Mouse (Mus musculus) hindbrain, postnatal 0 days (tissue): ENCODE measurements at regions not wholly inside any gene's neighbourhood (a gene's known extent, or its start where the extent isn't known, plus 50 kb on each side); places are given as distances from the start of the nearest gene placed in this dataset.

ENCODE experiments used
- ATAC-seq: fragments of 200-750 bp; cut with Nextera tagmentation; 2 replicates; pipeline ENCODE4 v1.8.0; 2017; ENCODE audit warnings: mild to moderate bottlenecking, moderate TSS enrichment, moderate library complexity
- DNase-seq: peaks from one replicate; pipeline ENCODE4 v3.0.0-alpha.2; 2015; ENCODE audit warnings: low spot score
- H3K27ac ChIP-seq: fragments of 300-500 bp; sonication (generic); 2 replicates; pipeline ENCODE4 v1.5.1; 2014; ENCODE audit warnings: mild to moderate bottlenecking
- H3K27me3 ChIP-seq: fragments of 300-500 bp; sonication (generic); 2 replicates; pipeline ENCODE4 v1.6.1; 2014; ENCODE audit warnings: low read length, mixed read lengths; ENCODE audit not compliant: insufficient read depth
- H3K36me3 ChIP-seq: fragments of 300-500 bp; sonication (generic); 2 replicates; pipeline ENCODE4 v1.6.1; 2014; ENCODE audit warnings: low read length, mixed read lengths; ENCODE audit not compliant: insufficient read depth
- H3K4me1 ChIP-seq: fragments of 300-500 bp; sonication (generic); 2 replicates; pipeline ENCODE4 v1.6.1; 2014; ENCODE audit warnings: antibody characterized with exemption, low read length, mixed read lengths; ENCODE audit not compliant: insufficient read depth
- H3K4me2 ChIP-seq: fragments of 300-500 bp; sonication (generic); 2 replicates; pipeline ENCODE4 v1.6.1; 2014; ENCODE audit warnings: low read depth, mild to moderate bottlenecking, low read length, moderate library complexity, mixed read lengths
- H3K4me3 ChIP-seq: fragments of 300-500 bp; sonication (generic); 2 replicates; pipeline ENCODE4 v1.5.1; 2014; ENCODE audit warnings: low read length
- H3K9ac ChIP-seq: fragments of 300-500 bp; sonication (generic); replicated peaks from 2 replicates; pipeline ENCODE4 v1.6.1; 2014; ENCODE audit warnings: mild to moderate bottlenecking, low read length, moderate library complexity, mixed read lengths
- H3K9me3 ChIP-seq: fragments of 300-500 bp; sonication (generic); 2 replicates; pipeline ENCODE4 v1.6.1; 2016; ENCODE audit warnings: low read length, mixed read lengths
- CTCF ChIP-seq: IDR thresholded peaks from 2 replicates; pipeline ENCODE4 v1.5.1; 2016; ENCODE audit warnings: antibody characterized with exemption, control low read depth, low read depth
- WGBS: fragments of 180-500 bp; shearing (Covaris S2); extraction: QIAGEN DNeasy Blood & Tissue Kit; methylation state at CpG from one replicate; pipeline ENCODE4 v1.1.7; 2014; 5-methylcytosine and 5-hydroxymethylcytosine counted together

DNA sequence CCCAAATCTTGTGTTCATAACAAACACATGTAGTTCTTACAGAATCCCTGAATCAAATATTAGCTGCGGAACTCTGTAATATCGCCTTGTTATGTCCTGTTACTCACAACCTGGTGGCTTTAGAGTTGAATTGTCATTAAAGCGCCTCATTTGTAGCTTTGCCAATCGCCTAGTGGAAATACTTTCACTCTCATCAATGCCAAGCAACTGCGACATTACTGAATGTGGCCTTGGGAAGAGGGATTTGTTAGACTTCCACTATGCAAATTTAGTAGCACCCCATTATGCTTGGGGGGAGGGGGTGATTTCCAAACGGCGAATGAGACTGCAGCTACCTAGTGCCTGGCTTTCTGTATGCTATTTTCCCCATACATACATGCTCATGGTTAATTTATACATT, 50.8 kb upstream of the Aldh1a3 start:
- 61% methylated on average over 7 of the region's 7 CpGs for WGBS
- Histone ChIP-seq H3K27me3 (no peaks in the 10 kb centered on the region), H3K4me3 (no peak overlapping the region), H3K4me1 (no peaks in the 10 kb centered on the region), H3K9me3 (no peaks in the 10 kb centered on the region), H3K36me3 (no peaks in the 10 kb centered on the region), H3K4me2 (no peak overlapping the region), H3K9ac (no peak overlapping the region), H3K27ac (no peak overlapping the region)
- DNase-seq = no peak
- TF ChIP-seq CTCF = no peak
- no peak for ATAC-seq

DNA sequence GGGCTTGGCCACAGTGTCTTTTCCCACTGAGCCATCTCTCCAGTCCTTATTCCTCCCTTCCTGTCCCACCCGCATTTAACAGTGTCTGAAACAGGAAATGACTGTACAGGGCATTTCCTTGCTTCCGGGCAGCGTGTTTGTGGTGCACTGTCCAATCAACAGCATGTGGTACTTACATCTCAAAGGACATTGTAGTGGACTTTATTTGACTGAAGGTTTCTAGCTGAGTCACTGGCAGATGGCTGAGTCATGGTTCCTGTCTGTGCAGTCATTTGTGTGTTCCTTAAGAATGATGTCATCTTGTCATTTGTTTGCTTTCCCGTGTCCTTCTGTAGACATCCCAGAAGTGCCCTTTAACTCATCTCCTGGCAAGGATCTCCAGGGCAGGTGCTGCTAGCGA, 50.2 kb upstream of the Aldh1a3 start:
- DNase-seq = no peak
- Histone ChIP-seq H3K4me3 (no peak overlapping the region), H3K4me1 (no peaks in the 10 kb centered on the region), H3K36me3 (no peaks in the 10 kb centered on the region), H3K9ac (no peak overlapping the region), H3K27ac (no peak overlapping the region), H3K27me3 (no peaks in the 10 kb centered on the region), H3K9me3 (no peaks in the 10 kb centered on the region), H3K4me2 (no peak overlapping the region)
- ATAC-seq = no peak
- TF ChIP-seq CTCF = no peak
- 66% methylated on average over 5 of the region's 5 CpGs for WGBS
